In the genomic region with DNA sequence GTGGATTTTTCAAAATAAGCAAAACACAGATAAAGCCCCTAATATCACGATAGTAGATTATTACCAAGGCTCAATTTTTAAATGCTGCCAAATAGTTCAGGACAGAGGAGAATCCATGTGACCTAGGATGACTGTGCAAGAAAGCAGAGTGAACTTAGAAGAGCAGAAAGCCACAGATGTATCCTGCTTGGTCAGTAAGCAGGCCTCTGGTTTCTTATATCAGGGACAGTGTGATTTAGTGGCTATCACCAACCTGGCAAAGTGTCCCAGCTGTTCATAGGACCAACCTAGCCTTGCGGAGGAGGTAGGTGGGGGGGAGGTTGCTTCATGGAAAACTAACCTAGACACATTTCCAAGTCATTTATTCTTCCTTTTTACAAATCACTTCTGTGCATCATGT, we compare ENCODE assay signal across 16 mouse cellular contexts.
"Had no signal": no experiment of that assay in that cellular context is flagged by ENCODE, and none has a peak within 500 bp of the region (broad histone marks: within the 10 kb centered on the region; RNA-seq: fewer than 3 reads in every experiment).

No protein-coding gene starts in this region.

- DNase-seq: gastrocnemius, postnatal 10 days; gastrocnemius, postnatal 25 days; heart, adult 18-20 months; heart, postnatal 10 days; heart, postnatal 4 days; kidney, adult 18-20 months; kidney, adult 8-10 months; kidney, postnatal 10 days; kidney, postnatal 25 days; kidney, postnatal 4 days; left cerebral cortex, postnatal 4 days had no signal

- ATAC-seq: hindbrain, embryonic 16.5 days; inflammation-experienced regulatory T-cells, adult 6 months; intestine, embryonic 15.5 days; intestine, postnatal 0 days; liver, embryonic 12.5 days had no signal
